Mouse (Mus musculus): ENCODE data around the gene Usp10.

Gene Usp10

DNA sequence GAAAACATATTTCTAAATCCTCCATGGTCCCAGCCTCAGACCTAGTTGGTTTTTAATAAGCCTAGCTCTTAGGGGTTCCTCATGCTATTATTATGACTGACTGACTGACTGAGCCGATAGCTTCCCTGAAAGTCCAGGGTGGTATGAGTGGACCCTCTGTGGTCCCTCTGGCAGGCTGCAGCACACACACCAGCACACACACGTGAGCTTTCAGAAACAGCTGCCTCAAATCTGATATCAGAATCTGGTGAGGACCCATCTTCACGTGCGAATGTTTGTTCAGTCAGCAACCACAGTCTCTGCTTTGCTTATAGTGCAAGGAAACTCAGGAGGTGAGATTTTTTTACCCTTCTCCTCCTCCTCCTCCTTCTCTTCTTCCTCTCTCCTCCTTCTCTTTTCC lies 54.7 kb downstream of the Usp10 start:
- DNase-seq = no peak

GRCm38 (mm10) chr8:119967435-119967834 lies 57.3 kb downstream of the Usp10 start:
- DNase-seq = no peak

- no peak for DNase-seq
Observed at GRCm38 (mm10) chr8:119970169-119970568, 60.0 kb downstream of the Usp10 start.

GRCm38 (mm10) chr8:119972558-119972957 lies 62.4 kb downstream of the Usp10 start:
- DNase-seq = no peak

- DNase-seq = no peak
Observed at GRCm38 (mm10) chr8:119978770-119979381, 68.7 kb downstream of the Usp10 start.

DNA sequence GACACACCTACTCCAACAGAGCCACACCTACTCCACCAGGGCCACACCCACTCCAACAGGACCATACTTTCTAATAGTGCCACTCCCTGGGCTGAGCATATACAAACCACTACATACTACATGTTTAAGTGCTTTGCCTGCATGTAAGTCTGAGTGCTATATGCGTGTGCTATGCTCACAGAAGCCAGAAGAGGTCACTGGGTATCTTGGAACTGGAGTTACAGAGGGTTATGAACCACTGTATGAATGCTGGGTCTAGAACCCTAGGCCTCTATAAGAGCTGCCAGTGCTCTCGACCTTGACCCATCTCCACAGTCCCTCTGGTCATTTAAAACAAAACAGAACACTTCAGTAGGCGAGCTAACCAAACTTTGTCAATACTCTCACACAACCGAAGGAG lies 71.1 kb downstream of the Usp10 start:
- DNase-seq = no peak

GRCm38 (mm10) chr8:119984085-119984484 lies 73.9 kb downstream of the Usp10 start:
- DNase-seq = no peak

- DNase-seq = no peak
Observed at GRCm38 (mm10) chr8:119986174-119986573, 76.0 kb downstream of the Usp10 start.

DNA sequence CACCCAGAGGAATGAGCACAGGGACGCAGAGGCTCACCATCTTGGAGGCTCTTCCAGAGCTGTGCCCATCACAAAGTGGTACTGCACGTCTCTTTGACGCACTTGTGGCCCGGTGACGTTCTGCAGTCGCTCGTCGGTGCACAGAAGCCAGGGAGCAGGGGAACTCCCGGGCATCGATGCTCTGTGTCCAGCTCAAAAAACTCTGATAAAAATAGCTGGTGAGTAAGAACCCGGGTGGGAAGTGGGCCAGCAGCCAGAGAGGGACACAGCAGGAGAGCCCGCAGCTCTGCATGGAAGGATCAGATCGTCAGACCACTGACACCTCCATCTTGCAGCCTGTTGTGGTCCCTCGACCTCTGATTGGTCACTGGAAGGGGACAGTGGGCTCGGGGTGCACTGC lies 77.9 kb downstream of the Usp10 start:
- no peak for DNase-seq

- peak; percentile 78 to 79 for DNase-seq
Observed at GRCm38 (mm10) chr8:119992249-119992648, 82.1 kb downstream of the Usp10 start, which contains the start of gene Crispld2. TSS of gene Crispld2 (plus strand) at chr8:119992438.

DNA sequence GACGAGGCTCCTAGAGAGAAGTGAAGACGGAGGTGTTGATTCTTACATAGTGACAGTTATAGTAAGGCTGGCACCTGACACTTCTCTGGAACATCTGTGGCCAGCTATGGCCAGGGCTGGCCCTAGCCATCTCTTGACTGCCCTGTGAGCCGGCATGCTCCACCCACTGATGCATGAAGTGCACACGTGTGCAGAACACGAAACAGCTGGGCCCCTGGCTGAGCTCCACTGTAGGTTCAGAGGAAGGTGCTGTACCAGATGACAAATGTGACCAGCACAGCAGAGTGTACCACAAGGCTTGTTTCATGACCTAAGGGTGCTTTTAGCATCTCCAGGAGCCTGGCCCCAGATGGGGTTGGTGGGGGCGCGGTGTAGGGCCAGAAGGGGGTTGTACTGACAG lies 84.0 kb downstream of the Usp10 start:
- DNase-seq = no peak

GRCm38 (mm10) chr8:119994556-119994955 lies 84.4 kb downstream of the Usp10 start:
- no peak for DNase-seq

DNA sequence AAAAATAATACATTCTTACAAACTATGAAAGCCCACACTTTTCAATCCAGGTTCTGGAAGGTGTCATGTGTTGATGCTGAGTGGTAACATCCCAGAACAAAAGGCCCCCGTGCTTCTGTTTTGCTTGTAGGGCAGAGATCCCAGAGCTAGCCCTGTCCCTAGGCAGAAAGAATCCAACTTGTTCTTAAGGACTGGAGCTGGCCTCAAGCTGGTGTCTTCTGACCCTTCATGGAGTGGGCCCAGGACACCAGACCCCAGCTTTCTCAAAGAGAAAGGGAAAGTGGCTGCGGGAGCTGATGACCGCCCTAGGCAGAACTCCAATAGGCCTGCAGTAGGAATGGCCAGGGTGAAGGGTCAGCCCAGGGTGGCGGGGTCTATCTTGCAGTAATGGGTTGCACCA lies 87.1 kb downstream of the Usp10 start:
- DNase-seq = no peak

GRCm38 (mm10) chr8:120000461-120000860 lies 90.3 kb downstream of the Usp10 start:
- no peak for DNase-seq

GRCm38 (mm10) chr8:120001712-120002111 lies 91.6 kb downstream of the Usp10 start:
- DNase-seq = no peak

DNA sequence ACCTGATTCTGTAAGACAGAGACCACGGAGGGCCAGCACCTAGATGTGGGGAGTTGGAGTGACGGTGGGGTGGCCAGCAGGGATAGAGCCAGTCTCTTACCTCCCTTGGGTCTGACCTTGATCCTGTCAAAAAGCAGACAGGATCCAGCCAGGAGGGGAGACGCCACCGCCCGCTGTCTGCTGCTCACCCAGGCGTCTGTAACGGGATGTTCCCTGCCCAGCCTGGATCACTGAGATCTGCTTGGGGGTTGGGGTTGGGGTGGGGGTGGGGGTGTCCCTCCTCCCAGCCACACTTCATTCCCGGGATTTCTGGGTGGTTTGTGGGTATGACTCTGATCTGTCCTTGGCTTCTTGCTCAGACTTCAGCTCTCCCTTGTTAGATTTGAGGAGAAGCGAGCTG lies 92.2 kb downstream of the Usp10 start:
- no peak for DNase-seq

DNA sequence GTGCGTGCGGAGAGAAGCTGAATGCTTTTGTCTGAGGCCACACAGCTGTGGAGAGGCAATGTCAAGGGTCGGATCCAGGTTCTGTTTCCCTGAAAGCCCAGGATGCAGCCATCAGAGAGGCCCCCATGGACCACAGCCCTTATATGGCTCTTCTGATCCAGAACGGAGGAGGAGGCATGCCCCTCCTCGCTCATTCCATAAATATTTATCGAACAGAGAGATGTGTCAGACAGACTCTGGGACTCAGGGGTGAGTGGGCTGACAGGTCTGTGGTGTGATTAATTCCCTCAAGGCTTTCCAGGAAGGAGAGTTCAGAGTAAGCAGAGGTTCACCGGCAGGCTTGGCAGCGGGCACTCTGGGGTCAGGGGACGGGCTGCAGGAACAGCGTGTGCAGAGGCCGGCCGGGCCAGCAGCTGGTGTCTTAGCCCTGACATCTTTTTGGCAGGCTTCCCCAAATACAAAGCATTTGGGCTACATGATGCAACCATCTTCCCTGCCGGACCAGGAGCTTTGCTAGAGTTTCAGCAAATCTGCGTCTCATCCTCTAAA lies 94.1 kb downstream of the Usp10 start:
- DNase-seq = no peak

GRCm38 (mm10) chr8:120004705-120005381 lies 94.7 kb downstream of the Usp10 start:
- no peak for DNase-seq

- DNase-seq = no peak
Observed at GRCm38 (mm10) chr8:120006645-120007160, 96.5 kb downstream of the Usp10 start.

Measured in thymus, adult 18-20 months (tissue).